Mouse (Mus musculus) small intestine, adult 2 months (tissue): ENCODE data around the gene Rtkn.

Experiments
- CTCF ChIP-seq: fragments of 200-500 bp; IDR thresholded peaks from 2 replicates; pipeline ENCODE4 v1.5.1; 2012; ENCODE audit warnings: low read depth, mild to moderate bottlenecking, control low read depth, inconsistent platforms, low read length, moderate library complexity, mixed read lengths; ENCODE audit not compliant: insufficient replicate concordance, insufficient read length; ENCODE audit errors: extremely low read depth
- POLR2A ChIP-seq: fragments of 200-500 bp; IDR thresholded peaks from 2 replicates; pipeline ENCODE4 v1.6.1; 2012; ENCODE audit warnings: low read depth, mild to moderate bottlenecking, control low read depth, inconsistent platforms, low read length, moderate library complexity

DNA sequence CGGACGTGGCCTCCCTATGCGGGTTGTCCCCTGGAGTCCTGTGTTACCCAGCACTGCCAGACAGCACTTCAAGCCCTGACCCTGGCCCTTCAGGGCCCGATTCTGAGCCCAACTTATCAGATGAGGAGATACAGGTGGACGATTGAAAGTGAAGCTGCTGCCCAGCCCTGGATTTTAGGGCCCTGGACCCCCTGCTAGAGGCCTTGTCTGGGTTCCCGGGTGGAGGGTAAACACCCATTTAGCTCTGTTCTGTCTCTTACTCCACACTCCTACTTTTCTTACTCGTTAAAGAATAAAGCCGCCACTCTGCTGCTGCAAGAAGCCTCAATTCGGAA lies 47.4 kb upstream of the Rtkn start:
- TF ChIP-seq CTCF, result no peak
- TF ChIP-seq POLR2A, result no peak
